Mouse (Mus musculus) testis, postnatal 10 days (tissue): ENCODE measurements at regions not wholly inside any gene's neighbourhood (a gene's known extent, or its start where the extent isn't known, plus 50 kb on each side); places are given as distances from the start of the nearest gene placed in this dataset.
A peak's percentile ranks its signal among the peaks of the same experiment; 100 is the strongest.

Experiments used
- DNase-seq: peaks from one replicate; pipeline ENCODE4 v3.0.0; 2021; ENCODE audit warnings: low spot score

- DNase-seq = no peak
Measured at GRCm38 (mm10) chr6:94957172-94957668, 159.8 kb upstream of the Kbtbd8 start.

DNA sequence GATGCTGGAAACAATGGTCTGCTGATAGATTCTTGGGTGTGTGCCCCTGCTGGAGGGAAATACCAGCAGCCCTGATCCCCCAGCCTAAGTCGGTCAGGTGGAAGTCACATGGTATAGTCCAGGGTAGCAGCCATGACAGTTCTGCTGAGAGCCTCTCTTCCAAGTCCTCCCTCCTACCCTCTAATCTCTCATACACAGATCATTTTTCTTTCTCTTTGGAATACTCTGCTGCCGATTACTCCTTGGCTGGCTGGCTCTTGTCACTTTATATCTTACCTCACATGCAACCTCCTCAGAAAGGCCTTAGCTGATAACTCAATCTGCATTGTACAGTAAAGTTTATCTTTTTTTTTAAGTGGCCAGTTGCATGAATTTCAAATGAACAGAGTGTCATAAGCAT, 162.5 kb upstream of the Kbtbd8 start:
- no peak for DNase-seq

DNA sequence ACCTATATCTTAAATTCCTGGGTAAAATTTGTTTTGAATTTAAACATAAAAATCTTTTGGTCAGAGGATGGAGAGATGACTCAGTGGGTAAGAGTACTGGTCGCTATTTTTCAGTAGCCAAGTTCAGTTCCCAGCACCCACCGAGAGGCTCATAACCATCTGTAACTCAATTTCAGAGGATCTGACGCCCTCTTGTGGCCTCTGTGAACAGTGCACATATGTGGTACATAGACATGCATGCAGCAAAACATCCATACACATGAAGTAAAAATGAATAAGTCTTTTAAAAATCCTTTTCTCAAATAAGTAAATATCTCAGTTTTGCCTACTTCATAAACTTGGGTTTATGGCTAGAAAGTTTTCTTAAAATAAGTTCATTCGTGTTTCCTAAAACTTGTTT, 163.4 kb upstream of the Kbtbd8 start:
- peak; percentile 58 for DNase-seq

DNA sequence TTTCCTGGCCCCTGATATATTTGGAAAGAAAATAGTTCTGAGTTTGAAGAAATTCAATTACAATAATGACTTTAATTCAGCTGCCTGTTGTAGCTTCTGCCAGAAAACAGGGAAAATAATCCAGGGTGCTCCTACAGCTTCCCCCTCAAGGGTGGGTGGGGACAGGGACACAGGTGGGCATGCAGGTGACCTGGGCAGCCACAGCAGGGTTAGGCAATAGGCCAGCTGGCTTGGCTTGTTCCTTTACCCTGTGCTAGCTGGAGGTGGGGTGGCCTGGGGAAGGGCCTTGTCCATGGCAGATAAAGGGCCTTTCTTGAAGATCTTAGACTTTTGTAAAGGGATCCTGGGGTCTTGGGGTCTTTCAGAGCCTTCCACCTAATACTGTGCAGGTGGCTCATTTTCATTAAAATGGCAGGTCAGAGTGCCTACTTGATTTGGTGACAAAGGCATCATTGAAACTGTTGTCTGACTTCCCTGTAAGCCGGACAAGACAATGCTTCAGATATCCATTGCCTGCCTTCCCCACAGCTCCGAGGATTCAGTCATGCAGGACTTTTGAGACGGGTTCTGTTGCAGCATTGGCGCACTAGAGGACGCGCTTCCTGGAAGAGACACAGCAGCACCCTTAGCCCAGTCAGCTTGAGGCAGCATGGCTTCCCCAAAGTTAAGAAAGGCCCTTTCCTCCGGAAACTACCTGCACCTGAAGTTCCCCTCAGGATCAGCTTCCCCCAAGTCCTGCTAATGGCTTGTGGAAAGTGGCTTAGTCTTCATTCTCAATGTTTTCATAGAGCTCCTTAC, 164.9 kb upstream of the Kbtbd8 start:
- DNase-seq = no peak

- no peak for DNase-seq
Measured at GRCm38 (mm10) chr6:94950944-94951343, 166.1 kb upstream of the Kbtbd8 start.

DNA sequence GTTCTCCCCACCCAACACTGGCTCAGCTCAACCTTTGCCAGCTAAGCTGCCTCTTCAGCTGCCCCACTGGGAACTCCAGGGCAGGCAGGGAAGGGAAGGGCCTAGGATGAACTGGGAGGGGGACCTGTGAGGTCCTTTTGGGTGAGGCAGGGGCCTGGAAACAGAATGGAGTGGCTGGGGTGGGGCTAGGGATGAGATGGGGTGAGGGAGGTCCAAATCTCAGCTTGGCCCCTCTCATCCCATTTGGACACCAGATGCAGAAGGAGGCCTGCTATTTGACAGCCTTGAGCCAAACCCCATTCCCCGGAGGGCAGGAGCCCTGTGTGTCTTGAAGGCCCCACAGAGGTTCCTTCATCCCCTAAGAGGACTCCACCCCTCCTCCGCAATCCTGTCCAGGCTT, 166.7 kb upstream of the Kbtbd8 start:
- DNase-seq = no peak

GRCm38 (mm10) chr6:94946352-94946900, 170.6 kb upstream of the Kbtbd8 start:
- DNase-seq = no peak

DNA sequence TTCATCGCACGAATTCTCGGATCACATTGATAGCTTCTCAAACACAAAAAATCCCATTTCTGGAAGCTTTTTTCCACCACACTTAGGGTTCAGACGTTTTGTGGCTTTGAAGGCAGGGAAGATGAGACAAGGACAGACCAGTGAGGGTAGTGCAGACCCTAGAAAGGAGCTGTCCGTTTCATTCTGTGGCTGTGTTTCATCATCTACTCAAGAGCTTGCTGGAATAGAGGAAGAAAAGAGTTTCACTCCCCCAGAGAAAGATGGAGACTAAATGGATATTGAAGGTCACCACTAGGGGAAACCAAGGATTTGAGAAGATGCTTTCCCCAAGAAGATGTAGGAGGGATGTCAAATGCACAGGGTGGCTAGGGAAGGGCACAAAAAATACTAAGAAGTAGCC, 171.3 kb upstream of the Kbtbd8 start:
- DNase-seq = no peak

- no peak for DNase-seq
Measured at GRCm38 (mm10) chr6:94944196-94944595, 172.8 kb upstream of the Kbtbd8 start.

DNA sequence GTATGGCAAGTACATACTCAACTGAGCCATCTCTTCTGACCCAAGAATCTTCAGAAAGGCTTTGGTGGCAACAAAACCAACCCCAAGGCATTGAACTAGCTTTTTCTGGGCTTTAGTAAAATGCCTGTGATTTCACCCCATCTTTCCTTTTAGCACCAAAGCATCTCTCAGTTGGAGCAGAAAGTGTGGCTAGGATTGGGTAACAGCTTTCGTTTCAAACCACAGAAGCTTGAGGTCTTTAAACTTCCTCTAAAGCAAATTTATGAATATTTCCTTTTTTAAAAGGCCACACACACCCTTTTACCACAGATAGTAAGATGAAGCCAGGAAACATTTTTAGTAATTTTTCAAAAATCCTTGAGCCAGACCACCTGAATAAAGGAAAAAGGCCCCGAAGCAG, 178.1 kb upstream of the Kbtbd8 start:
- DNase-seq = no peak

DNA sequence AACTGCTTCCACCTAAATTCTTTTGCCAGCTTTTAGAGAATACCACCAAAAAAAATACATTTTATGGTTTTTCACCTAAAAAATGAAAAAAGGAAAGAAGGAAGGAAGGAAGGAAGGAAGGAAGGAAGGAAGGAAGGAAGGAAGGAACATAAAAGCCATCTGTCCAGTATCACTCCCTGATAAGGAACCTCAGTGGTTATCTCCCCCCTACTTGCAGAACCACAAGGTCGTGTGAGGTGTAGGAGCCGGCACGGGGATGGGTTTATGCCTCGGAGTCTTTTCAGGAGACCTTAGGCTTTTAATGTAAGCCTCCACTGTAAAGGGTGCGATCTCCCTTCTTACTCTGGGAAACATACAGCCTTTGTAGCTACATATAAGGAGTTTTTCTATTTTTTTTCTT, 180.8 kb upstream of the Kbtbd8 start:
- no peak for DNase-seq

DNA sequence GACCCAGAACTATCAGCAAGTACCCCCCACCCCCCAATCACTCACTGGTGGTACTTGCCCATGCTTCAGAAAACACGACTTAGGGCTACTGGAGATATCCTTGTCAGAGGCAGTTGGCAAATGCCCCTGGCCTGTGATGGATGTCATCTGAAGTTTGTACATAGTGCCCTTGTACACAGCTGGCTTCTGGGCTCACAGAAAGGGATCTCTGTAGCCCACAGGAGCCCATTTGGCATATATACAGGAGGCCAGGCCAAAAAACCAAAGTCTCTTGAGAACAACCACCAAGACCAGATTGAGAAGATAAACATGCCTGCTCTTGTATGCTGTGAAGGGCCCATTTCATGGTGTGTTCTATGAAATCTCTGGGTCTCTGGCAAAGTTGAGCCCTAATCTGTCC, 181.3 kb upstream of the Kbtbd8 start:
- DNase-seq = no peak

- DNase-seq = no peak
Measured at GRCm38 (mm10) chr6:94927811-94928210, 189.2 kb upstream of the Kbtbd8 start.

DNA sequence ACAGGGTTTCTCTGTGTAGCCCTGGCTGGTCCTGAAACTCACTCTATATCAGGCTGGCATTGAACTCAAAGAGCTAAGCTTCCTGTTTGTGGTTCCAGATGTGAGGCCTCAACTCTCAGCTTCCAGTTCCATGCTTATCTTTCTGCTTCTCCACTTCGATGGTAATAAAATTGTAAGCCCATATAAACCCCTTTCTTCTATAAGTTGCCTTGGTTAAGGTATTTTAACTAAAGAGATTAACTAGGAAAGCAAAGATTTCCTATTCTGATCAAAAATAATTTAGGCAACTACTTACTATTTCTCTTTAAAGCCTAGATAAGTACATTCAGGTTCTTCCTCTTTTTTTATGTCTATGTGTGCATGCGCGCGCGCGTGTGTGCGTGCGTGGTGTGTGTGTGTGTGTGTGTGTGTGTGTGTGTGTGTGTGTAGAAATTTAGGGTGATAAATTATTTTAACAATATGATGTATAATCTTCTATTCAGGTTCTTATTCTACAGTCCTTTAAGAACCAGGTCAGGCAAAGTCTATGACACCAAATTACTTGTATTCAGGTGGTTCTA, 190.3 kb upstream of the Kbtbd8 start:
- DNase-seq = no peak

- no peak for DNase-seq
Measured at GRCm38 (mm10) chr6:94925408-94925807, 191.6 kb upstream of the Kbtbd8 start.

GRCm38 (mm10) chr6:94924338-94925039, 192.6 kb upstream of the Kbtbd8 start:
- no peak for DNase-seq

DNA sequence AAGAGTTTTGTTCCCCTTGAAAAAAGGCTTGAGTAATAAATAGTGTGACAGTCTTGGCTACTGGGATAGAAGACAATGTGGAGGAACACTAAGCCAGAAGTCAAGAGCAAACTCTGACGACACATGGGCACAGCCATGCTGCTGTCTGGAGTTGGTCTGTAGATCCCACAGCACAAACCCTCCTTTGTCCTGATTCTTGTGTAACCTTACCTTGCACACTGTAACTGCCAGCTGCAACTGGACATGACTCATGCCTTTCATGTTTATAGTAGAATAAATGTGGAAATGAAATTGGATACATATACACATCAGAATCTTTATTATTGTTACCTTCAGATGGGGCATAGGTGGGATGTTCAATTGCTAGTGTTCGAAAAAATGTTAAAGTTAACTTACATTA, 195.3 kb upstream of the Kbtbd8 start:
- DNase-seq = no peak

GRCm38 (mm10) chr6:94920770-94921169, 196.3 kb upstream of the Kbtbd8 start:
- DNase-seq = no peak

GRCm38 (mm10) chr6:94919194-94919743, 197.8 kb upstream of the Kbtbd8 start:
- no peak for DNase-seq

- DNase-seq = peak; percentile 50
Measured at GRCm38 (mm10) chr6:94915842-94916620, 201.0 kb upstream of the Kbtbd8 start.

GRCm38 (mm10) chr6:94911836-94912235, 205.2 kb upstream of the Kbtbd8 start:
- DNase-seq = no peak

DNA sequence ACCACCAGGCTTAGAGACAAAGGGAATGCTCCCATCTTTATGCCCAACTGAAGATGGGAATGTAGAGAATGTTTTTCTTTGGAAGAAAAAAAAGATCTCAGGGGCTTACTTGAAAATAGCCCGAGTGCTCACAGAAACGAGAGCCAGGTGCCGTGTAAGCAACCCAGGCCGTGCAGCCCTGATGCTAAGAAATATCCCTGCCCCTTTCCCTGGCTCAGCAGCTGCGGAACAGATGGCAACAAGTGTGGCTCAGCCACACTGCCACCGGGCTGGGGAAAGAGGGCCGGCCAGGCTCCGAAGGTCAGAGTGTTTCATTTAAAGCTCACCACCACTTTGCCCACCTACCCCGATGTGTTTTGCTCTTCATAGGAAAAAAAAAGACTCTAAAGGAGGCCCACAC, 205.7 kb upstream of the Kbtbd8 start:
- DNase-seq = no peak
